Mouse (Mus musculus): Measurements from ENCODE around the gene Senp6.

DNA sequence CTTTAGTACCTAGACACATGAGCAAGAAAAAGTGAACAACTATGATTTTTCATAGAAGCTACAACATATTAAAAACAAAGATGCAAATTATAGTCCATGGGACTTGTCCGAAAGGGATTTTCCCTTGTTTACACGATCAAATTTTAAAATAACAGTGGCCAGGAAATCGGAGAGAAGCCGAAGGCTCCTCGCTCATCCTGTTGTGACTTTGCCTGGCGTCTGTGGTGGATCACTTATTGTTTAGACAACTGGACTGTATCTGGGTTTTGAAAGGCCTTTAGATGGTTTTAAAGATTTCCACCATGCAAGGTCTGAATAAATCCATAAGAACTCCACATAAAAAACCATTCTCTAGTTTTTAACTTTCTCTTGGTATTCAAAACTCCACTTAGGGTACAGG is 99.7 kb downstream of the Senp6 start:
- TF ChIP-seq MAFK (IDR thresholded peaks at IDR 0.05; ENCODE audit: insufficient read depth, low read depth, low read length) = no peak
- no peak for TF ChIP-seq ZNF384 (IDR thresholded peaks at IDR 0.05; ENCODE audit: low read depth, low read length)
- no peak for TF ChIP-seq HCFC1 (IDR thresholded peaks at IDR 0.05; ENCODE audit: borderline replicate concordance, insufficient read depth, low read length)
- TF ChIP-seq ZC3H11A (IDR thresholded peaks at IDR 0.05; ENCODE audit: borderline replicate concordance, low read depth, low read length) = no peak
